Mouse (Mus musculus) olfactory bulb, adult 2 months (tissue): ENCODE results near the gene Dhx33. TPM values are rescaled to one million over a fixed set of nuclear protein-coding genes. Genes with fewer than 3 reads are reported as not detected.

ENCODE experiments used
- H3K27ac ChIP-seq: fragments of 200-500 bp; 2 replicates; pipeline ENCODE4 v1.5.1; 2012; ENCODE audit warnings: low read depth, low read length; ENCODE audit not compliant: insufficient read depth
- H3K4me1 ChIP-seq: fragments of 200-500 bp; 2 replicates; pipeline ENCODE4 v1.6.1; 2012; ENCODE audit warnings: low read length; ENCODE audit not compliant: control insufficient read depth, insufficient read depth
- H3K4me3 ChIP-seq: fragments of 200-500 bp; 2 replicates; pipeline ENCODE4 v1.5.1; 2012; ENCODE audit warnings: mild to moderate bottlenecking, low read depth, low read length, moderate library complexity; ENCODE audit not compliant: insufficient read depth
- CTCF ChIP-seq: fragments of 200-500 bp; IDR thresholded peaks from 2 replicates; pipeline ENCODE4 v1.5.1; 2012; ENCODE audit warnings: low read depth, mild to moderate bottlenecking, low read length, moderate library complexity; ENCODE audit not compliant: insufficient read depth
- POLR2A ChIP-seq: fragments of 200-500 bp; IDR thresholded peaks from 2 replicates; pipeline ENCODE4 v1.6.1; 2012; ENCODE audit warnings: mild to moderate bottlenecking, low read depth, low read length, moderate library complexity; ENCODE audit not compliant: insufficient read depth
- WGBS: fragments of 180-500 bp; shearing (Covaris S2); methylation state at CpG from one replicate; pipeline ENCODE4 v1.1.7; 2018; 5-methylcytosine and 5-hydroxymethylcytosine counted together
- polyA plus RNA-seq: library from polyadenylated mRNA; stranded (reverse); fragments of >200 nt; gene quantifications from 2 replicates; pipeline ENCODE4 v1.2.4, GENCODE M21; 2012; ENCODE audit warnings: low replicate concordance; ENCODE audit not compliant: missing spikeins, insufficient read depth, insufficient read length

Dhx33 gene
- polyA plus RNA-seq, 1 experiment = not detected

GRCm38 (mm10) chr11:71003611-71004315 lies 474 bp downstream of the Dhx33 start:
- 0 out of 2 replicates have a peak, but pooled peaks cover 5% of the 10 kb centered on the region for H3K4me1 ChIP-seq
- TF ChIP-seq POLR2A (no peak), CTCF (no peak)
- H3K4me3 ChIP-seq = peak overlapping the region; percentile 82
- WGBS = under 1% methylated on average over 49 of the region's 49 CpGs
- 0 out of 2 replicates have a peak overlapping the region, but pooled peaks have one; percentile 16 for H3K27ac ChIP-seq

GRCm38 (mm10) chr11:71001167-71001566 lies 3.1 kb downstream of the Dhx33 start:
- Histone ChIP-seq H3K4me1 (0 out of 2 replicates have a peak, but pooled peaks cover 5% of the 10 kb centered on the region), H3K4me3 (no peak overlapping the region), H3K27ac (no peak overlapping the region)
- WGBS = 43% methylated on average over 4 of the region's 4 CpGs
- TF ChIP-seq CTCF = no peak
- TF ChIP-seq POLR2A = no peak

GRCm38 (mm10) chr11:70982557-70983228 lies 21.5 kb downstream of the Dhx33 start, which contains the start of gene C1qbp:
Gene C1qbp, minus strand, starts transcription at chr11:70983026.
- H3K4me3 ChIP-seq = peak within 1 kb of the TSS; percentile 97
- TF ChIP-seq CTCF (peak; percentile 96), POLR2A (peak; percentile 36; the same call in 1 of the 2 replicates)
- WGBS = under 1% methylated on average over 64 of the region's 64 CpGs
- H3K27ac ChIP-seq = peak within 1 kb of the TSS; percentile 16; the same call in 1 of the 2 replicates
- peaks cover 14% of the 10 kb centered on the region for H3K4me1 ChIP-seq

GRCm38 (mm10) chr11:70982030-70982429 lies 22.2 kb downstream of the Dhx33 start:
- Histone ChIP-seq H3K27ac (no peak overlapping the region), H3K4me1 (peaks cover 14% of the 10 kb centered on the region), H3K4me3 (peak overlapping the region; percentile 36)
- WGBS = 9% methylated on average over 12 of the region's 12 CpGs
- TF ChIP-seq CTCF = no peak
- TF ChIP-seq POLR2A = no peak

GRCm38 (mm10) chr11:70980751-70981510 lies 23.3 kb downstream of the Dhx33 start:
- TF ChIP-seq POLR2A (no peak), CTCF (no peak)

GRCm38 (mm10) chr11:70980232-70980631 lies 24.0 kb downstream of the Dhx33 start:
- Histone ChIP-seq H3K4me1 (peaks cover 14% of the 10 kb centered on the region), H3K4me3 (no peak overlapping the region), H3K27ac (no peak overlapping the region)
- 85% methylated on average over 6 of the region's 6 CpGs for WGBS
- TF ChIP-seq POLR2A (no peak), CTCF (no peak)

More at GRCm38 (mm10) chr11:70980751-70981510, 23.3 kb downstream of the Dhx33 start:
- WGBS = 89% methylated on average over 14 of the region's 14 CpGs
- Histone ChIP-seq H3K27ac (no peak overlapping the region), H3K4me1 (peaks cover 14% of the 10 kb centered on the region), H3K4me3 (no peak overlapping the region)

- Histone ChIP-seq H3K27ac (no peak overlapping the region), H3K4me1 (peaks cover 11% of the 10 kb centered on the region), H3K4me3 (no peak overlapping the region)
- WGBS = 89% methylated on average over 6 of the region's 6 CpGs
- TF ChIP-seq CTCF (no peak), POLR2A (no peak)
Measured at GRCm38 (mm10) chr11:70977293-70977692, 26.9 kb downstream of the Dhx33 start.

GRCm38 (mm10) chr11:70975193-70975592 lies 29.0 kb downstream of the Dhx33 start:
- 75% methylated on average over 2 of the region's 2 CpGs for WGBS
- Histone ChIP-seq H3K4me1 (no peaks in the 10 kb centered on the region), H3K27ac (no peak overlapping the region), H3K4me3 (no peak overlapping the region)
- no peak for TF ChIP-seq CTCF
- TF ChIP-seq POLR2A = no peak

- TF ChIP-seq POLR2A (no peak), CTCF (no peak)
- Histone ChIP-seq H3K4me1 (no peaks in the 10 kb centered on the region), H3K4me3 (no peak overlapping the region), H3K27ac (no peak overlapping the region)
- 76% methylated on average over 4 of the region's 4 CpGs for WGBS
Measured at GRCm38 (mm10) chr11:70973947-70974346, 30.3 kb downstream of the Dhx33 start.
